Mouse (Mus musculus): ENCODE measurements around the gene Mrps18c. TPM values are rescaled to one million over a fixed set of nuclear protein-coding genes. Genes with fewer than 3 reads are reported as not detected.

The Mrps18c gene
- polyA plus RNA-seq, 1 experiment = 128 TPM

- WGBS = 90% methylated on average over 4 of the region's 4 CpGs
- TF ChIP-seq POLR2A (IDR thresholded peaks at IDR 0.05; ENCODE audit: borderline replicate concordance, control insufficient read depth, low read depth, low read length) (no peak), CTCF (IDR thresholded peaks at IDR 0.05; ENCODE audit: control insufficient read depth, insufficient read depth, low read length) (no peak)
Measured at GRCm38 (mm10) chr5:100771575-100771974, 26.9 kb upstream of the Mrps18c start.

GRCm38 (mm10) chr5:100775778-100776404 is 22.5 kb upstream of the Mrps18c start:
- no peak overlapping the region for H3K27ac ChIP-seq (ENCODE audit: control insufficient read depth, insufficient read depth, low read depth, low read length, poor library complexity)
- WGBS = 88% methylated on average over 13 of the region's 13 CpGs

More at GRCm38 (mm10) chr5:100771575-100771974, 26.9 kb upstream of the Mrps18c start:
- Histone ChIP-seq H3K4me1 (ENCODE audit: control insufficient read depth, insufficient read depth, low read length) (no peaks in the 10 kb centered on the region), H3K4me3 (replicated peaks; ENCODE audit: control insufficient read depth, low read depth, low read length) (no peak overlapping the region), H3K27ac (ENCODE audit: control insufficient read depth, insufficient read depth, low read depth, low read length, poor library complexity) (no peak overlapping the region)

GRCm38 (mm10) chr5:100776900-100777299 is 21.5 kb upstream of the Mrps18c start:
- Histone ChIP-seq H3K4me3 (replicated peaks; ENCODE audit: control insufficient read depth, low read depth, low read length) (no peak overlapping the region), H3K4me1 (ENCODE audit: control insufficient read depth, insufficient read depth, low read length) (no peaks in the 10 kb centered on the region), H3K27ac (ENCODE audit: control insufficient read depth, insufficient read depth, low read depth, low read length, poor library complexity) (no peak overlapping the region)
- TF ChIP-seq CTCF (IDR thresholded peaks at IDR 0.05; ENCODE audit: control insufficient read depth, insufficient read depth, low read length) (no peak), POLR2A (IDR thresholded peaks at IDR 0.05; ENCODE audit: borderline replicate concordance, control insufficient read depth, low read depth, low read length) (no peak)
- 68% methylated on average over 5 of the region's 5 CpGs for WGBS

More at GRCm38 (mm10) chr5:100775778-100776404, 22.5 kb upstream of the Mrps18c start:
- H3K4me3 ChIP-seq (replicated peaks; ENCODE audit: control insufficient read depth, low read depth, low read length) = no peak overlapping the region
- TF ChIP-seq CTCF (IDR thresholded peaks at IDR 0.05; ENCODE audit: control insufficient read depth, insufficient read depth, low read length) = no peak
- TF ChIP-seq POLR2A (IDR thresholded peaks at IDR 0.05; ENCODE audit: borderline replicate concordance, control insufficient read depth, low read depth, low read length) = no peak
- no peaks in the 10 kb centered on the region for H3K4me1 ChIP-seq (ENCODE audit: control insufficient read depth, insufficient read depth, low read length)

GRCm38 (mm10) chr5:100779002-100779401 is 19.4 kb upstream of the Mrps18c start:
- Histone ChIP-seq H3K27ac (ENCODE audit: control insufficient read depth, insufficient read depth, low read depth, low read length, poor library complexity) (no peak overlapping the region), H3K4me1 (ENCODE audit: control insufficient read depth, insufficient read depth, low read length) (no peaks in the 10 kb centered on the region), H3K4me3 (replicated peaks; ENCODE audit: control insufficient read depth, low read depth, low read length) (no peak overlapping the region)
- 92% methylated on average over 13 of the region's 13 CpGs for WGBS
- TF ChIP-seq CTCF (IDR thresholded peaks at IDR 0.05; ENCODE audit: control insufficient read depth, insufficient read depth, low read length) (no peak), POLR2A (IDR thresholded peaks at IDR 0.05; ENCODE audit: borderline replicate concordance, control insufficient read depth, low read depth, low read length) (no peak)

GRCm38 (mm10) chr5:100787527-100787926 is 10.9 kb upstream of the Mrps18c start:
- H3K4me3 ChIP-seq (replicated peaks; ENCODE audit: control insufficient read depth, low read depth, low read length) = no peak overlapping the region
- 90% methylated on average over 9 of the region's 9 CpGs for WGBS
- no peaks in the 10 kb centered on the region for H3K4me1 ChIP-seq (ENCODE audit: control insufficient read depth, insufficient read depth, low read length)
- TF ChIP-seq POLR2A (IDR thresholded peaks at IDR 0.05; ENCODE audit: borderline replicate concordance, control insufficient read depth, low read depth, low read length) (no peak), CTCF (IDR thresholded peaks at IDR 0.05; ENCODE audit: control insufficient read depth, insufficient read depth, low read length) (no peak)
- H3K27ac ChIP-seq (ENCODE audit: control insufficient read depth, insufficient read depth, low read depth, low read length, poor library complexity) = no peak overlapping the region

GRCm38 (mm10) chr5:100792261-100792660 is 6.2 kb upstream of the Mrps18c start:
- Histone ChIP-seq H3K27ac (ENCODE audit: control insufficient read depth, insufficient read depth, low read depth, low read length, poor library complexity) (no peak overlapping the region), H3K4me1 (ENCODE audit: control insufficient read depth, insufficient read depth, low read length) (no peaks in the 10 kb centered on the region), H3K4me3 (replicated peaks; ENCODE audit: control insufficient read depth, low read depth, low read length) (no peak overlapping the region)
- WGBS = 91% methylated on average over 7 of the region's 7 CpGs
- no peak for TF ChIP-seq POLR2A (IDR thresholded peaks at IDR 0.05; ENCODE audit: borderline replicate concordance, control insufficient read depth, low read depth, low read length)
- no peak for TF ChIP-seq CTCF (IDR thresholded peaks at IDR 0.05; ENCODE audit: control insufficient read depth, insufficient read depth, low read length)

GRCm38 (mm10) chr5:100794084-100794483 is 4.3 kb upstream of the Mrps18c start:
- Histone ChIP-seq H3K27ac (ENCODE audit: control insufficient read depth, insufficient read depth, low read depth, low read length, poor library complexity) (no peak overlapping the region), H3K4me1 (ENCODE audit: control insufficient read depth, insufficient read depth, low read length) (no peaks in the 10 kb centered on the region), H3K4me3 (replicated peaks; ENCODE audit: control insufficient read depth, low read depth, low read length) (no peak overlapping the region)
- TF ChIP-seq CTCF (IDR thresholded peaks at IDR 0.05; ENCODE audit: control insufficient read depth, insufficient read depth, low read length) (no peak), POLR2A (IDR thresholded peaks at IDR 0.05; ENCODE audit: borderline replicate concordance, control insufficient read depth, low read depth, low read length) (no peak)
- WGBS = 81% methylated on average over 5 of the region's 5 CpGs

GRCm38 (mm10) chr5:100818341-100818740 is 19.9 kb downstream of the Mrps18c start:
- H3K4me3 ChIP-seq (replicated peaks; ENCODE audit: control insufficient read depth, low read depth, low read length) = no peak overlapping the region
- H3K4me1 ChIP-seq (ENCODE audit: control insufficient read depth, insufficient read depth, low read length) = no peaks in the 10 kb centered on the region
- WGBS = 85% methylated on average over 4 of the region's 4 CpGs
- TF ChIP-seq CTCF (IDR thresholded peaks at IDR 0.05; ENCODE audit: control insufficient read depth, insufficient read depth, low read length) (no peak), POLR2A (IDR thresholded peaks at IDR 0.05; ENCODE audit: borderline replicate concordance, control insufficient read depth, low read depth, low read length) (no peak)
- no peak overlapping the region for H3K27ac ChIP-seq (ENCODE audit: control insufficient read depth, insufficient read depth, low read depth, low read length, poor library complexity)
